Mouse (Mus musculus): Measurements from ENCODE around the gene Susd3. TPM values are rescaled to one million over a fixed set of nuclear protein-coding genes. Genes with fewer than 3 reads are reported as not detected.

Susd3 gene
- polyA plus RNA-seq, 3 experiments from 2014 or later, result 62.0 to 95.1 (median 90.5) TPM

GRCm38 (mm10) chr13:49246011-49246410, 2.5 kb downstream of the Susd3 start:
- ATAC-seq, result no peak

GRCm38 (mm10) chr13:49245251-49245650, 3.3 kb downstream of the Susd3 start:
- no peak for ATAC-seq

- no peak for ATAC-seq
Measured at GRCm38 (mm10) chr13:49243492-49243891, 5.0 kb downstream of the Susd3 start.

GRCm38 (mm10) chr13:49242321-49243065, 6.0 kb downstream of the Susd3 start:
- peak; percentile 96 for ATAC-seq

GRCm38 (mm10) chr13:49238737-49239136, 9.8 kb downstream of the Susd3 start:
- no peak for ATAC-seq

GRCm38 (mm10) chr13:49237617-49238016, 10.9 kb downstream of the Susd3 start:
- no peak for ATAC-seq

GRCm38 (mm10) chr13:49234711-49235110, 13.8 kb downstream of the Susd3 start:
- ATAC-seq, result no peak

GRCm38 (mm10) chr13:49233792-49234572, 14.5 kb downstream of the Susd3 start:
- no peak for ATAC-seq

- ATAC-seq, result no peak
Measured at GRCm38 (mm10) chr13:49225633-49226032, 22.9 kb downstream of the Susd3 start.

- peak; percentile 68 for ATAC-seq
Measured at GRCm38 (mm10) chr13:49225159-49225558, 23.3 kb downstream of the Susd3 start.

- ATAC-seq, result no peak
Measured at GRCm38 (mm10) chr13:49224729-49225128, 23.8 kb downstream of the Susd3 start.

- ATAC-seq, result no peak
Measured at GRCm38 (mm10) chr13:49224314-49224713, 24.2 kb downstream of the Susd3 start.

- no peak for ATAC-seq
Measured at GRCm38 (mm10) chr13:49220912-49221311, 27.6 kb downstream of the Susd3 start.

GRCm38 (mm10) chr13:49219367-49219766, 29.1 kb downstream of the Susd3 start:
- ATAC-seq, result no peak

GRCm38 (mm10) chr13:49218651-49219050, 29.9 kb downstream of the Susd3 start:
- ATAC-seq, result no peak

GRCm38 (mm10) chr13:49216808-49217561, 31.5 kb downstream of the Susd3 start:
- no peak for ATAC-seq

- ATAC-seq, result peak; percentile 22
Measured at GRCm38 (mm10) chr13:49216220-49216552, 32.3 kb downstream of the Susd3 start.

- ATAC-seq, result peak; percentile 86
Measured at GRCm38 (mm10) chr13:49215504-49216219, 32.8 kb downstream of the Susd3 start, which contains the start of gene Card19. Gene Card19 (minus strand): TSS chr13:49216037.

GRCm38 (mm10) chr13:49215128-49215503, 33.4 kb downstream of the Susd3 start:
- no peak for ATAC-seq

- no peak for ATAC-seq
Measured at GRCm38 (mm10) chr13:49214454-49214853, 34.1 kb downstream of the Susd3 start.

- ATAC-seq, result peak; percentile 58
Measured at GRCm38 (mm10) chr13:49213531-49213932, 35.0 kb downstream of the Susd3 start.

GRCm38 (mm10) chr13:49212711-49213500, 35.6 kb downstream of the Susd3 start:
- no peak for ATAC-seq

All from inflammation-experienced regulatory T-cells, adult 6 months (primary cell).